Mouse (Mus musculus) brain, embryonic 14.5 days (tissue): ENCODE measurements around the gene Ubtd2.

ENCODE experiments used
- CTCF ChIP-seq: fragments of 200-500 bp; IDR thresholded peaks from 2 replicates; pipeline ENCODE4 v1.5.1; 2012; ENCODE audit warnings: inconsistent platforms, mild to moderate bottlenecking, moderate library complexity, borderline replicate concordance; ENCODE audit not compliant: insufficient read depth, insufficient read length; ENCODE audit errors: extremely low read depth
- POLR2A ChIP-seq: fragments of 200-500 bp; IDR thresholded peaks from 2 replicates; pipeline ENCODE4 v1.6.1; 2012; ENCODE audit warnings: mild to moderate bottlenecking, inconsistent platforms, borderline replicate concordance; ENCODE audit not compliant: poor library complexity, insufficient read depth, insufficient read length, severe bottlenecking; ENCODE audit errors: extremely low read depth

DNA sequence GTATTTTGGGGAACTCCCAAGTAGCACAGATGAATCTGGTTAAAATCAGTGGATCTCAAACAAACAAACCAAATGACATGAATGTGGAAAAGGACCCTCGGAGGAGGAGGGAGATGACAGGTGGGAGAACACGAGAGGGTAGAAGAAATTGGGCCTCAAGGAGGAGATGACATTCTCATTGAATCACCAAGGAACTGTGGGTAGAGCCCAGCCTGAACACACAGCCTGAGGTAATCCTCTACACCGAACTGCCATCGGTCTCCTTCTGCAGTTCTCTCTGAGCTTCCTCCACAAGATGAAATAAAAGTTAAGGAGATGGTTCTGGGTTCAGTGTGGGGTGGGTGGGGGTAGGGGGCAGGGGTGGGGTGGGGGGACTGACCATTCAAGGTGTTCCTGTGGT lies 71.8 kb downstream of the Ubtd2 start:
- TF ChIP-seq CTCF, result no peak
- no peak for TF ChIP-seq POLR2A
